Mouse (Mus musculus) lung, embryonic 15.5 days (tissue): ENCODE measurements at regions not wholly inside any gene's neighbourhood (a gene's known extent, or its start where the extent isn't known, plus 50 kb on each side); places are given as distances from the start of the nearest gene placed in this dataset.

Experiments used
- ATAC-seq: fragments of 200-750 bp; cut with Nextera tagmentation; 2 replicates; pipeline ENCODE4 v1.8.0; 2017; ENCODE audit warnings: moderate number of reproducible peaks, borderline replicate concordance; ENCODE audit not compliant: low FRiP score, low TSS enrichment; ENCODE audit errors: extremely low read depth
- H3K27ac ChIP-seq: fragments of 300-500 bp; sonication (generic); 2 replicates; pipeline ENCODE4 v1.5.1; 2015; ENCODE audit warnings: moderate library complexity, mild to moderate bottlenecking, inconsistent platforms
- H3K27me3 ChIP-seq: fragments of 300-500 bp; sonication (generic); 2 replicates; pipeline ENCODE4 v1.6.1; 2015; ENCODE audit warnings: inconsistent platforms
- H3K36me3 ChIP-seq: fragments of 300-500 bp; sonication (generic); 2 replicates; pipeline ENCODE4 v1.6.1; 2015; ENCODE audit warnings: inconsistent platforms
- H3K4me1 ChIP-seq: fragments of 300-500 bp; sonication (generic); 2 replicates; pipeline ENCODE4 v1.6.1; 2015; ENCODE audit warnings: inconsistent platforms
- H3K4me2 ChIP-seq: fragments of 300-500 bp; sonication (generic); 2 replicates; pipeline ENCODE4 v1.6.1; 2015; ENCODE audit warnings: inconsistent platforms, mild to moderate bottlenecking, moderate library complexity
- H3K4me3 ChIP-seq: fragments of 300-500 bp; sonication (generic); 2 replicates; pipeline ENCODE4 v1.5.1; 2015; ENCODE audit warnings: mild to moderate bottlenecking, inconsistent platforms
- H3K9ac ChIP-seq: fragments of 300-500 bp; sonication (generic); 2 replicates; pipeline ENCODE4 v1.6.1; 2015; ENCODE audit warnings: inconsistent platforms
- H3K9me3 ChIP-seq: fragments of 300-500 bp; sonication (generic); 2 replicates; pipeline ENCODE4 v1.6.1; 2016; ENCODE audit warnings: inconsistent platforms
- WGBS: fragments of 180-500 bp; shearing (Covaris S2); methylation state at CpG from one replicate; pipeline ENCODE4 v1.1.7; 2015; 5-methylcytosine and 5-hydroxymethylcytosine counted together

GRCm38 (mm10) chr9:52287246-52287651 is 118.9 kb upstream of the Zc3h12c start:
- WGBS = 4% methylated on average over 10 of the region's 10 CpGs
- no peak for ATAC-seq
- H3K9ac ChIP-seq = peak overlapping the region; percentile 28

GRCm38 (mm10) chr9:52286104-52286503 is 117.7 kb upstream of the Zc3h12c start:
- H3K27ac ChIP-seq = no peak overlapping the region
- no peak overlapping the region for H3K9ac ChIP-seq
- no peaks in the 10 kb centered on the region for H3K27me3 ChIP-seq
- no peak for ATAC-seq
- no peaks in the 10 kb centered on the region for H3K36me3 ChIP-seq
- H3K4me1 ChIP-seq = peaks cover 6% of the 10 kb centered on the region; the same call in 1 of the 2 replicates
- H3K9me3 ChIP-seq = no peaks in the 10 kb centered on the region
- no peak overlapping the region for H3K4me3 ChIP-seq
- WGBS = 12% methylated on average over 1 of the region's 1 CpGs
- no peak overlapping the region for H3K4me2 ChIP-seq

More at GRCm38 (mm10) chr9:52287246-52287651, 118.9 kb upstream of the Zc3h12c start:
- peak overlapping the region; percentile 25 for H3K4me3 ChIP-seq
- no peaks in the 10 kb centered on the region for H3K9me3 ChIP-seq
- H3K36me3 ChIP-seq = no peaks in the 10 kb centered on the region
- no peaks in the 10 kb centered on the region for H3K27me3 ChIP-seq
- peak overlapping the region; percentile 51 for H3K4me2 ChIP-seq
- no peak overlapping the region for H3K27ac ChIP-seq
- peaks cover 6% of the 10 kb centered on the region; the same call in 1 of the 2 replicates for H3K4me1 ChIP-seq

- 25% methylated on average over 2 of the region's 2 CpGs for WGBS
- Histone ChIP-seq H3K4me3 (no peak overlapping the region), H3K9me3 (no peaks in the 10 kb centered on the region), H3K4me1 (peaks cover 6% of the 10 kb centered on the region; the same call in 1 of the 2 replicates), H3K27me3 (no peaks in the 10 kb centered on the region), H3K9ac (no peak overlapping the region), H3K36me3 (no peaks in the 10 kb centered on the region), H3K4me2 (no peak overlapping the region), H3K27ac (no peak overlapping the region)
- no peak for ATAC-seq
Measured at GRCm38 (mm10) chr9:52283558-52283957, 115.2 kb upstream of the Zc3h12c start.

- ATAC-seq = no peak
- Histone ChIP-seq H3K27me3 (no peaks in the 10 kb centered on the region), H3K4me2 (no peak overlapping the region), H3K4me3 (no peak overlapping the region), H3K36me3 (no peaks in the 10 kb centered on the region), H3K4me1 (peaks cover 2% of the 10 kb centered on the region; the same call in 1 of the 2 replicates), H3K27ac (0 out of 2 replicates have a peak overlapping the region, but pooled peaks have one; percentile 1), H3K9me3 (no peaks in the 10 kb centered on the region), H3K9ac (no peak overlapping the region)
- 50% methylated on average over 5 of the region's 5 CpGs for WGBS
Measured at GRCm38 (mm10) chr9:52280995-52281394, 112.6 kb upstream of the Zc3h12c start.

- no peak for ATAC-seq
- Histone ChIP-seq H3K9ac (no peak overlapping the region), H3K27me3 (no peaks in the 10 kb centered on the region), H3K36me3 (no peaks in the 10 kb centered on the region), H3K27ac (0 out of 2 replicates have a peak overlapping the region, but pooled peaks have one; percentile 1), H3K9me3 (no peaks in the 10 kb centered on the region), H3K4me3 (no peak overlapping the region), H3K4me2 (no peak overlapping the region), H3K4me1 (no peaks in the 10 kb centered on the region)
- WGBS = 58% methylated on average over 3 of the region's 3 CpGs
Measured at GRCm38 (mm10) chr9:52280556-52280955, 112.2 kb upstream of the Zc3h12c start.

GRCm38 (mm10) chr9:52278701-52279023 is 110.3 kb upstream of the Zc3h12c start:
- H3K27ac ChIP-seq = no peak overlapping the region
- ATAC-seq = no peak
- no peak overlapping the region for H3K9ac ChIP-seq
- no peaks in the 10 kb centered on the region for H3K9me3 ChIP-seq
- 41% methylated on average over 3 of the region's 3 CpGs for WGBS
- no peaks in the 10 kb centered on the region for H3K27me3 ChIP-seq
- no peaks in the 10 kb centered on the region for H3K36me3 ChIP-seq
- no peak overlapping the region for H3K4me3 ChIP-seq
- no peak overlapping the region for H3K4me2 ChIP-seq
- H3K4me1 ChIP-seq = no peaks in the 10 kb centered on the region

GRCm38 (mm10) chr9:52277954-52278700 is 109.8 kb upstream of the Zc3h12c start:
- Histone ChIP-seq H3K27me3 (no peaks in the 10 kb centered on the region), H3K9me3 (no peaks in the 10 kb centered on the region), H3K36me3 (no peaks in the 10 kb centered on the region), H3K9ac (no peak overlapping the region), H3K4me1 (no peaks in the 10 kb centered on the region), H3K4me2 (no peak overlapping the region), H3K4me3 (no peak overlapping the region), H3K27ac (no peak overlapping the region)
- 49% methylated on average over 14 of the region's 14 CpGs for WGBS
- ATAC-seq = no peak

GRCm38 (mm10) chr9:52273994-52274393 is 105.6 kb upstream of the Zc3h12c start:
- H3K9me3 ChIP-seq = no peaks in the 10 kb centered on the region
- H3K4me2 ChIP-seq = no peak overlapping the region
- H3K4me1 ChIP-seq = no peaks in the 10 kb centered on the region
- WGBS = 67% methylated on average over 3 of the region's 3 CpGs
- no peak overlapping the region for H3K27ac ChIP-seq
- no peaks in the 10 kb centered on the region for H3K27me3 ChIP-seq
- no peak for ATAC-seq
- H3K36me3 ChIP-seq = no peaks in the 10 kb centered on the region
- H3K4me3 ChIP-seq = no peak overlapping the region
- no peak overlapping the region for H3K9ac ChIP-seq

GRCm38 (mm10) chr9:52272668-52273067 is 104.3 kb upstream of the Zc3h12c start:
- ATAC-seq = no peak
- Histone ChIP-seq H3K27ac (no peak overlapping the region), H3K27me3 (no peaks in the 10 kb centered on the region), H3K4me1 (no peaks in the 10 kb centered on the region), H3K9me3 (no peaks in the 10 kb centered on the region), H3K36me3 (no peaks in the 10 kb centered on the region), H3K9ac (no peak overlapping the region), H3K4me2 (no peak overlapping the region), H3K4me3 (no peak overlapping the region)
- 72% methylated on average over 2 of the region's 2 CpGs for whole genome bisulfite sequencing

- Histone ChIP-seq H3K4me1 (no peaks in the 10 kb centered on the region), H3K9me3 (no peaks in the 10 kb centered on the region), H3K36me3 (no peaks in the 10 kb centered on the region), H3K27ac (no peak overlapping the region), H3K4me3 (no peak overlapping the region), H3K27me3 (no peaks in the 10 kb centered on the region), H3K4me2 (no peak overlapping the region), H3K9ac (no peak overlapping the region)
- ATAC-seq = no peak
- 82% methylated on average over 7 of the region's 7 CpGs for WGBS
Measured at GRCm38 (mm10) chr9:52271345-52272116, 103.2 kb upstream of the Zc3h12c start.

GRCm38 (mm10) chr9:52261538-52261937 is 93.2 kb upstream of the Zc3h12c start:
- 87% methylated on average over 2 of the region's 2 CpGs for WGBS
- ATAC-seq = no peak
- no peaks in the 10 kb centered on the region for H3K4me1 ChIP-seq
- H3K27me3 ChIP-seq = no peaks in the 10 kb centered on the region
- H3K4me3 ChIP-seq = no peak overlapping the region
- H3K4me2 ChIP-seq = no peak overlapping the region
- no peaks in the 10 kb centered on the region for H3K36me3 ChIP-seq
- no peak overlapping the region for H3K27ac ChIP-seq
- H3K9me3 ChIP-seq = no peaks in the 10 kb centered on the region
- no peak overlapping the region for H3K9ac ChIP-seq

- H3K27ac ChIP-seq = no peak overlapping the region
- H3K27me3 ChIP-seq = no peaks in the 10 kb centered on the region
- ATAC-seq = no peak
- 26% methylated on average over 9 of the region's 9 CpGs for WGBS
- no peaks in the 10 kb centered on the region for H3K9me3 ChIP-seq
- no peaks in the 10 kb centered on the region for H3K4me1 ChIP-seq
- no peaks in the 10 kb centered on the region for H3K36me3 ChIP-seq
- no peak overlapping the region for H3K9ac ChIP-seq
- no peak overlapping the region for H3K4me2 ChIP-seq
- no peak overlapping the region for H3K4me3 ChIP-seq
Measured at GRCm38 (mm10) chr9:52259459-52259858, 91.1 kb upstream of the Zc3h12c start.
